Mouse (Mus musculus) liver, embryonic 14.5 days (tissue): ENCODE results near the gene Fgf18.

Experiments
- CTCF ChIP-seq: IDR thresholded peaks from 2 replicates; pipeline ENCODE4 v1.5.1; 2016; ENCODE audit warnings: antibody characterized with exemption, low read depth, control low read depth
- EP300 ChIP-seq: IDR thresholded peaks from 2 replicates; pipeline ENCODE4 v1.6.1; 2016; ENCODE audit warnings: antibody characterized with exemption, low read depth

DNA sequence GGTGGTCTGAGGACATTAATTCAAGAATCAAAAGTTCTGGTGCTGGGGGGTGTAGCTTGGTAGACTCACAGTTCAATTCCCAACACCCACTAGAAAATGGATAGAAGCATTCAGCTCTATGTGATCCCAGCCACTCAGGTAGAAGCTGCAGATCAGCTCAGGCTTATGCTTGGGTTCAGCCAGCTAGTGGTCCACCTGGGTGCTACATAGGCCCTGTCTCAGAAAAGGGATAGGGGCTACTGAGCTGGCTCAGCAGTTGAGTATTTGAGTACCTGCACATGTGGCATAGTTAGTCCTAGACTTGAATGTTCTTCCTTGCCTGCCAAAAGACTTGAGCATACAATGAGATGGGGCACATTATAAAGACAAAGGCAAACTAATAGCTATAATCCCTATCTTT lies 2.3 kb upstream of the Fgf18 start:
- TF ChIP-seq CTCF, result no peak
- no peak for TF ChIP-seq EP300
